Mouse (Mus musculus) left cerebral cortex, adult 2 months (tissue): Measurements from ENCODE around the gene Bdnf. TPM values are rescaled to one million over a fixed set of nuclear protein-coding genes. Genes with fewer than 3 reads are reported as not detected.

Experiments used
- DNase-seq, 2 experiments: peaks; one replicate each; pipeline ENCODE4 v3.0.0; 2021 to 2022; ENCODE audit warnings: low spot score in 2 of 2, mixed read lengths in 1 of 2; ENCODE audit errors: extremely low spot score in 1 of 2
- H3K27ac ChIP-seq: fragments of 200-600 bp; 2 replicates; pipeline ENCODE4 v1.8.1; 2022
- H3K4me3 ChIP-seq: fragments of 200-600 bp; 2 replicates; pipeline ENCODE4 v1.8.1; 2022
- CTCF ChIP-seq: fragments of 200-600 bp; IDR thresholded peaks from 2 replicates; pipeline ENCODE4 v1.8.1; 2022; ENCODE audit warnings: antibody characterized with exemption, mild to moderate bottlenecking, moderate library complexity
- intact Hi-C: fragments of 180-260 bp; cut with DNase I; formaldehyde crosslinking; loops from one replicate; pipeline ENCODE4 v1.15.1; 2025
- total RNA-seq, 2 experiments: library from RNA; stranded (reverse); gene quantifications; 2 replicates each; pipeline ENCODE4 v1.2.3; 2021

Bdnf gene
- total RNA-seq, 2 experiments from 2014 or later: 35.5 to 39.3 TPM

DNA sequence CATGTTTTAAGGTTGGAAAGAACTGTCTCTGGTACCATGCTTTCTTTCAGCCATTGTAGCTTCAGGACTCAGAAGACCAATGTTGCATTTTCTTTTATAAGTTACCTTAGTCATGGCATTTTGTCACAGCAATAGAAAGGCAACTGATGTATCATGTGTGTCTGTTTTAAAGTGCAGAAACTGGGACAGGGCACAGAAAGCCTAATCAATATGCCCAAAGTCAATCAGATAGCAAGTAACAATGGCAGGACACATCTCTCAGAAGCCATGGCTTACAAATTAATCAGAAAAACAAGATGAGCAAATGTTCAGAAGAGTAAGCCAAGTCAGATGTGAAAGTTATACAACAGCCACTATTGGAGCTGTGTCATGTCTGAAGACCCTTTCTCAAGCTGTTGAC lies 73.9 kb downstream of the Bdnf start:
- DNase-seq: no peak
- no peak overlapping the region for H3K27ac ChIP-seq
- TF ChIP-seq CTCF: no peak
- H3K4me3 ChIP-seq: no peak overlapping the region
- intact Hi-C loops: no loop called here

DNA sequence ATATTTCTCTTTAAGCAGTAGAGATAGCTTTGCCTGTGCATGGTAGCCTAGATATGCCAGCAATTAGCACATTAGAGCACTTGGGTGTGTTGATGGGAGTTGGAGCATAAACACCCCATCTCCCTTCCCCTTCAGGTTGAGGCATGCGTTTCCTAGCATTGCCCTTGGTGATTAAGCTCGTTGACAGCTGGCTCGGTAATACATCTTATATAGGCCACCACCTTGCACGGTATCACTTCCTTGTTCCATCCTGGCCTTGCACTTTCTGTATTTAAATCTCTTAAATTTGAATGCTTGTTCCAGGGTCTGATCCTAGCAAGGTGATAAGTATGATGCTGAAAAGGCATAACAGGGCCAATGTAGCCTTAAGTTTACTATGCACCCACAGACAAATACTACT lies 74.3 kb downstream of the Bdnf start:
- Histone ChIP-seq H3K27ac (no peak overlapping the region), H3K4me3 (no peak overlapping the region)
- DNase-seq: no peak
- no peak for TF ChIP-seq CTCF
- intact Hi-C loops: no loop called here

DNA sequence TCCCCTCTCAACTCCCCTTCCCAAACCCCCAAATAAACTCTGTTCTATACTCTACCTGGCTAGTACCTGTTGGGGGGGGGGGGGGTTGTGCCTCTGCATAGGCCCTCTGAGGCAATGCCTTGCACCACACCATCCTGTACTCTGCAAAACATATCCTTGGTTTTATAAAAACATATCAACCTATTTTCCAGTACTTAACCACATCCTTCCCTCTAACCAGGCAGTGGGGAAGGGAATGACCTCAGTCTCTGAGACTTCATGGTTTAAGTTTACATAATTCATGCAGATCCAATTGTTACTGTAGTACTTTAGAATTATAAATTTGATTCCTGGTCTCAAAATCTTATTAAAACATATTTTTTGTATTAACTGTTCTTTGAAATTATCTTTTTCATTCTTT lies 75.5 kb downstream of the Bdnf start:
- no peak for DNase-seq
- Histone ChIP-seq H3K4me3 (no peak overlapping the region), H3K27ac (no peak overlapping the region)
- TF ChIP-seq CTCF: no peak
- intact Hi-C loops: no loop called here

DNA sequence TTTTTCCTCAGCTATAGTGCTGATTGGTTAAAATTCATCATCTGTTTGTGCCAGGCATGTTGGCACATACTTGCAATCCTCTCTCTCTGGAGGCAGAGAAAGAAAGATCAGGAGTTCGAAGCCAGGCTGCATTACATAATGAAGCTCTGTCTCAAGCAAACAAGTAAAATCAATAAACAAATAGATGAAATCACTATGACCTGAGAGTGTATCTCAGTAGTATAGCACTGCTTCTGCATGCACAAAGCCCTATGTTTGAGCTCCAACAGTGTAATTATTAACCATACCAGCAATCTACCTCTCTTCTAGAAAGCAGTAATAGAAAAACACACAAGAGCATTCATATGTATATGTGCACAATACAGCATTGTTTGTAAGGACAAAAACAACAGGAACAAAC lies 76.0 kb downstream of the Bdnf start:
- no peak overlapping the region for H3K27ac ChIP-seq
- intact Hi-C loops: no loop called here
- H3K4me3 ChIP-seq: no peak overlapping the region
- DNase-seq: no peak
- no peak for TF ChIP-seq CTCF

DNA sequence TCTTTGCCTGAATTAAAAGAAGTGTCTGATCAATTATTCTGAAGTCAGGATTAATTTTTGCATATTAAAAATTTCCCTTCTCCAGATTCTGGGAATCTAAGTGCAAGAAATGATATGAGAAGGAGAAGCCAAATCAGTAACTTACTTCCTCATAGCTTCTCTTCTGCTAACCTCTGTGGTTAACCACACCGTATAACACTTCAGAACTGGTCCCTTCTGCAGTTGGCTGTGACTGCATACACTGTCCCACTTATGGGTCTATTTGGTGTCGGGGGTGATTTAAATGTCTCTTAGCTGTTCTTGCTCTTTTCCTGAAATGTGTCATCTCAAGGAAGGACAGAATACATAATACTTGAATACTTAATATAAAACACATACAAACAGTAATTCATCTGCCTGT lies 81.8 kb downstream of the Bdnf start:
- Histone ChIP-seq H3K27ac (no peak overlapping the region), H3K4me3 (no peak overlapping the region)
- DNase-seq: no peak
- TF ChIP-seq CTCF: no peak
- intact Hi-C loops: no loop called here

DNA sequence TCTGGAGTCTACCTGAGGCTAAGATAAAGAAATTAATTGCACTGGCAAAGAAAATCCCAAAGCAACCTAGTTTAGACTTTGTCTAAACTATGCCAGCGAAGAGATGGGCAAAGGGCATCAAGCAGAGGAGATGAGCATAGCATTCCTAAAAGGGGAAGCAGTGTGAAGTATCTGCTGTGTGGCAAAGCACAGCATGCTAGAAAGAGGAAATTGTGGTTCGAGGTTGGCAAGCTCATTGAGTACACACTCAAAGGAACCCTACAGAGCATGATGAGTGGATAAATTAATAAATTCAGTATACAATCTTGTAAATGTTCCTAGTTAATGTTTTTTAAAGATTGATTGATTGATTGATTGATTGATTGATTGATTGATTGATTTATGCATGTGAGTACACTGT lies 92.3 kb downstream of the Bdnf start:
- H3K4me3 ChIP-seq: no peak overlapping the region
- intact Hi-C loops: no loop called here
- DNase-seq: no peak
- no peak overlapping the region for H3K27ac ChIP-seq
- no peak for TF ChIP-seq CTCF

DNA sequence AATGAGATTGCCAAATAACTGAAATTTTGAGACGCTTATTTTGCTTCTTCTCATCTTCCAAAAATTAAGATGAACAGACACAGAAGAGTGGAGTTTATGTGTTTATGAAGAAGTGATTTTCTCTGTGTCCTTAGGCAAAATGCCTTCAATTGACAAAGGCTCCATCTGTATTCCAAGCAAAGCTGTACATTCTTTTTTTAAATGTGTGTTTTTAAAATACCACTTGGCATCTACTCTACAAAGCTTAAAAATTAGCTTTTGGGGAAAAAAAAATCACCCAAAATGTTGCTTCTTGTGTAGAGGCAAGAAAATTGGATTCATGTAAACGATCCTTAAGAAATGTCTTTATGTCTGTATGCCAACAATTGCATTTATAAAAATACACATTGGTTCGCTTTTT lies 94.3 kb downstream of the Bdnf start:
- Histone ChIP-seq H3K4me3 (no peak overlapping the region), H3K27ac (no peak overlapping the region)
- DNase-seq: no peak
- intact Hi-C loops: no loop called here
- no peak for TF ChIP-seq CTCF

DNA sequence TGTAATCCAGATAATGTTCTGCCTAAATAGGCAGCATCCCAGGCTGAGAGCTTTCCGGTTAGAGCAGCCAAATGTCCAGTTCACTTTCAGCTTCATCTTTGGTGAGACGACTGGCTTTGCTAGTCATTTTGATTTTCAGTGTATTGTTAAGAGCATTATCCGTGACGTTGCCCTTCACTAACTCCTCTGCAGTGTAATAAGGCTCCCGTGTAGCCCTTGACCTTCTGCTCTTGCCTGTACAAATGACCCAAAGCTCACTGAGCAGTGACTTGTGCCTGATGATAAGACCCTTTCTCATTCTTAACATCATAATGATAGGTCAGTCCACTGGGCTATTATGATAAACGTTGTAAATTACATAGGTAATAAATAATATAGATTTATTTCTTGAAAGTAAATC lies 101.9 kb downstream of the Bdnf start:
- TF ChIP-seq CTCF: no peak
- intact Hi-C loops: no loop called here
- H3K4me3 ChIP-seq: no peak overlapping the region
- no peak overlapping the region for H3K27ac ChIP-seq
- no peak for DNase-seq

Other genes with a start within 250 kb of the Bdnf start
- gene Lin7c, start 216.2 kb downstream of the Bdnf start, total RNA-seq: 10 to 100 TPM; 74.8 to 83.4 TPM
- gene Lgr4, start 242.9 kb downstream of the Bdnf start, total RNA-seq: 10 to 100 TPM; 25.1 to 25.3 TPM